Mouse (Mus musculus) lung, postnatal 25 days (tissue): ENCODE measurements around the gene Auts2.

Source experiments
- DNase-seq: peaks from one replicate; pipeline ENCODE4 v3.0.0; 2022; ENCODE audit warnings: low spot score

The Auts2 gene

GRCm38 (mm10) chr5:131722791-131723190 lies 820.4 kb downstream of the Auts2 start:
- no peak for DNase-seq

- no peak for DNase-seq
Measured at GRCm38 (mm10) chr5:131722361-131722760, 820.8 kb downstream of the Auts2 start.

GRCm38 (mm10) chr5:131718013-131718412 lies 825.1 kb downstream of the Auts2 start:
- DNase-seq, result no peak

GRCm38 (mm10) chr5:131717359-131717965 lies 825.7 kb downstream of the Auts2 start:
- no peak for DNase-seq

GRCm38 (mm10) chr5:131714979-131715378 lies 828.2 kb downstream of the Auts2 start:
- DNase-seq, result no peak

GRCm38 (mm10) chr5:131712441-131712840 lies 830.7 kb downstream of the Auts2 start:
- no peak for DNase-seq

GRCm38 (mm10) chr5:131711474-131712129 lies 831.5 kb downstream of the Auts2 start:
- no peak for DNase-seq

GRCm38 (mm10) chr5:131710735-131711473 lies 832.2 kb downstream of the Auts2 start:
- no peak for DNase-seq

- DNase-seq, result no peak
Measured at GRCm38 (mm10) chr5:131707471-131707870, 835.7 kb downstream of the Auts2 start.

- no peak for DNase-seq
Measured at GRCm38 (mm10) chr5:131703729-131704128, 839.4 kb downstream of the Auts2 start.

GRCm38 (mm10) chr5:131702840-131703392 lies 840.2 kb downstream of the Auts2 start:
- no peak for DNase-seq

- DNase-seq, result no peak
Measured at GRCm38 (mm10) chr5:131698900-131699299, 844.2 kb downstream of the Auts2 start.

- DNase-seq, result no peak
Measured at GRCm38 (mm10) chr5:131690781-131691180, 852.4 kb downstream of the Auts2 start.

GRCm38 (mm10) chr5:131686956-131687618 lies 856.1 kb downstream of the Auts2 start:
- DNase-seq, result no peak

- no peak for DNase-seq
Measured at GRCm38 (mm10) chr5:131680127-131680845, 862.9 kb downstream of the Auts2 start.

- DNase-seq, result no peak
Measured at GRCm38 (mm10) chr5:131679523-131679922, 863.6 kb downstream of the Auts2 start.

- no peak for DNase-seq
Measured at GRCm38 (mm10) chr5:131677518-131677917, 865.6 kb downstream of the Auts2 start.

GRCm38 (mm10) chr5:131673696-131674095 lies 869.4 kb downstream of the Auts2 start:
- no peak for DNase-seq

GRCm38 (mm10) chr5:131665068-131665467 lies 878.1 kb downstream of the Auts2 start:
- DNase-seq, result no peak

- no peak for DNase-seq
Measured at GRCm38 (mm10) chr5:131664657-131665056, 878.5 kb downstream of the Auts2 start.

GRCm38 (mm10) chr5:131662657-131663056 lies 880.5 kb downstream of the Auts2 start:
- DNase-seq, result no peak
